Mouse (Mus musculus) heart, adult 2 months (tissue): ENCODE data around the gene Gnb3.

Experiments
- CTCF ChIP-seq: fragments of 200-600 bp; IDR thresholded peaks from 2 replicates; pipeline ENCODE4 v1.8.1; 2022; ENCODE audit warnings: antibody characterized with exemption, mild to moderate bottlenecking, moderate library complexity
- POLR2A ChIP-seq: fragments of 200-500 bp; IDR thresholded peaks from 2 replicates; pipeline ENCODE4 v1.6.1; 2011; ENCODE audit warnings: mild to moderate bottlenecking, low read depth, low read length, control low read depth; ENCODE audit not compliant: insufficient read depth

DNA sequence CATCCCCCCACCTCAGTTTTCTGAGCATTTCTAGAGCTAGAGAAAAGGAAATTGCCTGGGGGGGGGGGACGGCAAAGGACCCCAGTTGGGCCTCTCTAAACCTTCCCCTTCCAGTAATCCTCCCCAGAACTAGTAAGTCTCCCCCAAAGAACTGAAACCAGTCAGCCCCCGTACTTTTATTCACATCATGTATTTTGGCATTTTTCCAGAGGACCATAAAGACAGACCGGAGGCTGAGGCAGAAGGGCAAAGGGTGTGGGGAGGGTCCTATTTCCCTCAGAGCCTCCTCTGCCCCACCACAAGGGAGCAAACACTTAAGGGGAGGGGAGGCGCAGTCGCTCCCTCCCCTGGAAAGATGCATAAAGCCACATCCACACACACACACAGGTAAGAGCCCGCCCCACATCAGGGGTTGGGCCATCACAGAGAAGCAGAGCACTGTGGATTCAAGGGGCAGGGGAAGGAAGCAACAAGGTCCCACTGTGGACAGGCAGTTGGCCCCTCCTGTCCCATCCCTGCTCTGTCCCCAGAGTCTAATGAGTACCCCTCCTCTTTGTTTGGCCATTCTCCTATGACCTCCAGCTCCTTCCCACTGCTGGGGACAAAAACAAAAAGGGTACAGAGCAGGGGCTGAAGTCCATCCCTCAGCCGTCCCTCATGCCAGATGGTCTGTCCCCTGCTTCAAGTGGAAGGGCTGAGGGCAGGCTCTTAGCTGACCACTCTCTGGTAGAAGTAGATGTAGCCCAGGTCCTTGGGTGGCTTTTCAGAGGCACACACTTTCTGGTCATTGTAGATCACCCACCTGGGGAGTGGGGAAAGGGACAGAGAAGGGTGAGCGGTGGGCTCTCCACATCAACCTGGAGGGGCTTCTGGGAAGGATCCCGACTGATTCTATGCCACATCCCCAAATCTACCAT is 25.0 kb downstream of the Gnb3 start:
- TF ChIP-seq CTCF (no peak), POLR2A (no peak)
